7 mouse cellular contexts compared by ENCODE assay signal in genomic region chr1:33908191-33908962, GRCm38 (mm10). TPM values are rescaled to one million over a fixed set of nuclear protein-coding genes. Genes with fewer than 3 reads are reported as not detected.
DNase-seq lines count a peak whose midpoint lies in the region; ATAC-seq and TF ChIP-seq lines count a peak whose summit lies in the region.

TSS of gene Dst (plus strand) at chr1:33908225.

- H3K27me3 ChIP-seq in intestine, postnatal 0 days (replicated peaks; ENCODE audit: control insufficient read depth, insufficient read depth, low read length) = peaks cover 39% of the 10 kb centered on the region
- peaks cover 44% of the 10 kb centered on the region for H3K27me3 ChIP-seq in midbrain, embryonic 12.5 days

- no peak for ATAC-seq in intestine, postnatal 0 days
- 0 out of 2 replicates have a peak, but pooled peaks have one; percentile 3 for ATAC-seq in midbrain, embryonic 12.5 days (ENCODE audit: low FRiP score, low read depth)

- no peaks in the 10 kb centered on the region for H3K9me3 ChIP-seq in intestine, postnatal 0 days (ENCODE audit: control insufficient read depth)
- no peaks in the 10 kb centered on the region for H3K9me3 ChIP-seq in midbrain, embryonic 12.5 days

- TF ChIP-seq CTCF in intestine, postnatal 0 days (IDR thresholded peaks at IDR 0.05; ENCODE audit: low read depth) = no peak

- DNase-seq in right cerebral cortex, adult 2 months (ENCODE audit: low spot score in 2 of 2) = peak; percentile 14 to 33
- DNase-seq in right cerebral cortex, postnatal 36 days (ENCODE audit: low spot score in 2 of 2) = no peak
- no peak for DNase-seq in gastrocnemius, postnatal 36 days
- DNase-seq in right cerebral cortex, postnatal 10 days (ENCODE audit: low spot score in 2 of 2) = no peak

- intact Hi-C loops in gastrocnemius, postnatal 36 days (cut with DNase I) = no loop called here

- H3K27ac ChIP-seq in brown adipose tissue, adult 24 weeks (replicated peaks; ENCODE audit: low read depth, low read length) = no peak within 1 kb of the TSS
- no peak within 1 kb of the TSS for H3K27ac ChIP-seq in intestine, postnatal 0 days (ENCODE audit: low read depth, low read length)
- peak within 1 kb of the TSS; percentile 70 for H3K27ac ChIP-seq in midbrain, embryonic 12.5 days (replicated peaks)

- H3K9ac ChIP-seq in intestine, postnatal 0 days (ENCODE audit: low read depth, low read length) = peak within 1 kb of the TSS; percentile 44; the same call in 1 of the 2 replicates
- H3K9ac ChIP-seq in midbrain, embryonic 12.5 days (replicated peaks) = peak within 1 kb of the TSS; percentile 77

- no peaks in the 10 kb centered on the region for H3K4me1 ChIP-seq in brown adipose tissue, adult 24 weeks (ENCODE audit: control insufficient read depth, insufficient read depth, insufficient read length, low read length)
- H3K4me1 ChIP-seq in intestine, postnatal 0 days (replicated peaks; ENCODE audit: control insufficient read depth, insufficient read depth, low read length) = peaks cover 6% of the 10 kb centered on the region; the same call in 1 of the 2 replicates
- H3K4me1 ChIP-seq in midbrain, embryonic 12.5 days = peaks cover 13% of the 10 kb centered on the region

- H3K4me3 ChIP-seq in brown adipose tissue, adult 24 weeks (ENCODE audit: insufficient read depth, low read depth, low read length) = peak within 1 kb of the TSS; percentile 59
- H3K4me3 ChIP-seq in intestine, postnatal 0 days (ENCODE audit: low read depth, low read length) = peak within 1 kb of the TSS; percentile 50
- peak within 1 kb of the TSS; percentile 75 for H3K4me3 ChIP-seq in midbrain, embryonic 12.5 days

- H3K4me2 ChIP-seq in intestine, postnatal 0 days (replicated peaks; ENCODE audit: low read depth) = peak within 1 kb of the TSS; percentile 95
- peak within 1 kb of the TSS; percentile 88 for H3K4me2 ChIP-seq in midbrain, embryonic 12.5 days (replicated peaks)

- 4% methylated on average over 38 of the region's 44 CpGs for WGBS in intestine, postnatal 0 days
- 4% methylated on average over 38 of the region's 44 CpGs for WGBS in midbrain, embryonic 12.5 days

- H3K36me3 ChIP-seq in intestine, postnatal 0 days (ENCODE audit: control insufficient read depth, insufficient read depth) = no peaks in the 10 kb centered on the region
- no peaks in the 10 kb centered on the region for H3K36me3 ChIP-seq in midbrain, embryonic 12.5 days

RNA-seq across cellular contexts. Expression of gene Dst, which starts in this region (rescaled TPM):
- 42.7 and 56.1 TPM in 2 replicates for polyA plus RNA-seq in brown adipose tissue, adult 24 weeks (2012; ENCODE audit: insufficient read depth, insufficient read length, missing spikeins)
- 100 to 1,000 TPM; 215 to 242 TPM for total RNA-seq in gastrocnemius, postnatal 36 days (2021)
- 19.0 and 22.0 TPM in 2 replicates for polyA plus RNA-seq in intestine, postnatal 0 days (2015; fragmentation: Nextera tagmentation; extraction: Ambion mirVana)
- polyA plus RNA-seq in midbrain, embryonic 12.5 days (2016; fragmentation: Nextera tagmentation; extraction: Ambion mirVana) = 38.4 and 41.4 TPM in 2 replicates

Comparison
In these comparisons a context has a peak if more than half of its experiments do, and no peak if none do; other contexts are left out.
1. DNase-seq: peak in right cerebral cortex, adult 2 months (2 of 2); none in right cerebral cortex, postnatal 36 days (0 of 2), gastrocnemius, postnatal 36 days (0 of 2) and right cerebral cortex, postnatal 10 days (0 of 2).
2. Peak in every context shown above with its lines, with median percentiles within 50 percentile points of each other: H3K4me3 ChIP-seq.